Mouse (Mus musculus) bone marrow, adult 2 months (tissue): ENCODE measurements around the gene Ganc.

ENCODE experiments used
- CTCF ChIP-seq: fragments of 200-500 bp; IDR thresholded peaks from 2 replicates; pipeline ENCODE4 v1.5.1; 2011; ENCODE audit warnings: low read length, control low read depth; ENCODE audit not compliant: control insufficient read depth, insufficient read depth
- POLR2A ChIP-seq: fragments of 200-500 bp; IDR thresholded peaks from 2 replicates; pipeline ENCODE4 v1.6.1; 2011; ENCODE audit warnings: low read depth, mild to moderate bottlenecking, control low read depth, low read length, borderline replicate concordance; ENCODE audit not compliant: control insufficient read depth

GRCm38 (mm10) chr2:120481921-120482320, 78.2 kb downstream of the Ganc start:
- no peak for TF ChIP-seq POLR2A
- TF ChIP-seq CTCF, result no peak
